In genomic region chr5:112532210-112532609, GRCm38 (mm10) we compare ENCODE assay signal across 10 mouse cellular contexts. TPM values are rescaled to one million over a fixed set of nuclear protein-coding genes. Genes with fewer than 3 reads are reported as not detected.
A peak's percentile ranks its signal among the peaks of the same experiment; 100 is the strongest.
DNase-seq lines count a peak whose midpoint lies in the region; TF ChIP-seq lines count a peak whose summit lies in the region.
"Had no signal": no experiment of that assay in that cellular context is flagged by ENCODE, and none has a peak within 500 bp of the region (broad histone marks: within the 10 kb centered on the region; RNA-seq: fewer than 3 reads in every experiment).

No protein-coding gene starts in this region.

- TF ChIP-seq CTCF in kidney, adult 2 months (conservative IDR thresholded peaks at IDR 0.05; ENCODE audit: insufficient read depth, insufficient read length, low read depth, low read length), result peak; percentile 34; the same call in 1 of the 2 replicates
- peak; percentile 51 for TF ChIP-seq CTCF in brain, embryonic 14.5 days (IDR thresholded peaks at IDR 0.05; ENCODE audit: borderline replicate concordance, extremely low read depth, insufficient read depth, insufficient read length)

- H3K27me3 ChIP-seq in kidney, adult 2 months (replicated peaks; ENCODE audit: control insufficient read depth, insufficient read depth, low read length), result no peaks in the 10 kb centered on the region
- H3K27me3 ChIP-seq: lung, embryonic 15.5 days had no signal

- no peak overlapping the region for H3K4me3 ChIP-seq in kidney, adult 2 months (ENCODE audit: insufficient read depth, low read depth, low read length)
- H3K4me3 ChIP-seq: lung, embryonic 15.5 days had no signal

- 73% methylated on average over 8 of the region's 8 CpGs for WGBS in kidney, adult 2 months

- no peak overlapping the region for H3K27ac ChIP-seq in kidney, adult 2 months (ENCODE audit: insufficient read depth, low read depth, low read length)
- H3K27ac ChIP-seq: lung, embryonic 15.5 days had no signal

- no peak for TF ChIP-seq POLR2A in kidney, adult 2 months (IDR thresholded peaks at IDR 0.05; ENCODE audit: low read depth, low read length)
- TF ChIP-seq POLR2A in brain, embryonic 14.5 days (IDR thresholded peaks at IDR 0.05; ENCODE audit: borderline replicate concordance, extremely low read depth, insufficient read depth, insufficient read length, poor library complexity, severe bottlenecking), result no peak

- no peaks in the 10 kb centered on the region for H3K36me3 ChIP-seq in kidney, adult 2 months (ENCODE audit: control insufficient read depth, insufficient read depth, low read length)
- H3K36me3 ChIP-seq: lung, embryonic 15.5 days had no signal

- H3K4me1 ChIP-seq in kidney, adult 2 months (ENCODE audit: control insufficient read depth, insufficient read depth, low read length), result no peaks in the 10 kb centered on the region
- H3K4me1 ChIP-seq: lung, embryonic 15.5 days had no signal

- DNase-seq in kidney, adult 2 months, result no peak
- no peak for DNase-seq in kidney, adult 9 months
- peak; percentile 10 for DNase-seq in thymus, postnatal 14 days
- no peak for DNase-seq in thymus, postnatal 0 days (ENCODE audit: low spot score)
- no peak for DNase-seq in brain, embryonic 14.5 days (ENCODE audit: low read depth)
- DNase-seq in testis, postnatal 10 days (ENCODE audit: low spot score), result peak; percentile 61
- no peak for DNase-seq in layer of hippocampus, adult 9-10 months (ENCODE audit: low spot score)
- no peak for DNase-seq in embryo, embryonic 9.5 days (ENCODE audit: extremely low spot score)

RNA-seq across cellular contexts. Expression of gene Sez6l, which starts 44.8 kb away (rescaled TPM):
- polyA plus RNA-seq in kidney, adult 2 months (2012; rRNA removed), result 0.17 and 0.20 TPM in 2 replicates
- polyA plus RNA-seq in thymus, postnatal 0 days (2015; fragmentation: Nextera tagmentation; extraction: Ambion mirVana), result 0.23 and 0.25 TPM in 2 replicates
- polyA plus RNA-seq in brain, embryonic 14.5 days (2012; rRNA removed), result 87.9 and 114 TPM in 2 replicates
- polyA plus RNA-seq: activated CD4-positive, CD25-positive, alpha-beta regulatory T cell, adult 4 months had no signal

Comparison
In these comparisons a context has a peak if more than half of its experiments do, and no peak if none do; other contexts are left out.
1. DNase-seq: peak in thymus, postnatal 14 days (single experiment) and testis, postnatal 10 days (single experiment); none in kidney, adult 2 months (single experiment), kidney, adult 9 months (single experiment), thymus, postnatal 0 days (single experiment), brain, embryonic 14.5 days (single experiment), layer of hippocampus, adult 9-10 months (single experiment) and embryo, embryonic 9.5 days (single experiment).
2. RNA of gene Sez6l, which starts 44.8 kb away (polyA plus RNA-seq): 87.9 to 114 TPM in brain, embryonic 14.5 days; 0.23 to 0.25 TPM in thymus, postnatal 0 days and 0.17 to 0.20 TPM in kidney, adult 2 months; every median in the first group is over 10 times any median in the second.